Comparison of ENCODE assay signal across 9 mouse cellular contexts in genomic region chr8:94172809-94173732, GRCm38 (mm10). TPM values are rescaled to one million over a fixed set of nuclear protein-coding genes. Genes with fewer than 3 reads are reported as not detected.
DNase-seq lines count a peak whose midpoint lies in the region; ATAC-seq and TF ChIP-seq lines count a peak whose summit lies in the region.
"Had no signal": no experiment of that assay in that cellular context is flagged by ENCODE, and none has a peak within 500 bp of the region (broad histone marks: within the 10 kb centered on the region; RNA-seq: fewer than 3 reads in every experiment).

No protein-coding gene starts in this region.

- ATAC-seq in embryonic facial prominence, embryonic 15.5 days (ENCODE audit: insufficient number of reproducible peaks, low FRiP score, low TSS enrichment, low read depth): no peak
- ATAC-seq in midbrain, embryonic 16.5 days: peak; percentile 22; the same call in 1 of the 2 replicates

- TF ChIP-seq CTCF in ES-Bruce4 (IDR thresholded peaks at IDR 0.05; ENCODE audit: low read depth, low read length): no peak

- no peaks in the 10 kb centered on the region for H3K36me3 ChIP-seq in heart, embryonic 10.5 days
- H3K36me3 ChIP-seq in ES-Bruce4 (ENCODE audit: control insufficient read depth, insufficient read depth, low read length, poor library complexity, severe bottlenecking): peaks cover 5% of the 10 kb centered on the region; the same call in 1 of the 2 replicates
- no peaks in the 10 kb centered on the region for H3K36me3 ChIP-seq in embryonic facial prominence, embryonic 15.5 days
- no peaks in the 10 kb centered on the region for H3K36me3 ChIP-seq in midbrain, embryonic 16.5 days (ENCODE audit: control insufficient read depth, insufficient read depth, low read length)

- peak; percentile 79 for DNase-seq in heart, embryonic 10.5 days (ENCODE audit: low spot score)
- DNase-seq in heart, postnatal 25 days (ENCODE audit: low spot score): no peak
- DNase-seq in kidney, postnatal 14 days: peak; percentile 30
- no peak for DNase-seq in cerebellum, adult 9-10 months
- no peak for DNase-seq in adipocyte (ENCODE audit: low spot score)

- intact Hi-C loops in heart, postnatal 25 days (cut with DNase I): no loop called here

- H3K4me1 ChIP-seq in heart, embryonic 10.5 days: peaks cover 22% of the 10 kb centered on the region
- H3K4me1 ChIP-seq in ES-Bruce4 (ENCODE audit: control insufficient read depth, insufficient read depth, low read length): peaks cover 1% of the 10 kb centered on the region
- H3K4me1 ChIP-seq in embryonic facial prominence, embryonic 15.5 days: peaks cover 25% of the 10 kb centered on the region
- H3K4me1 ChIP-seq in midbrain, embryonic 16.5 days (ENCODE audit: control insufficient read depth, insufficient read depth, low read length): peaks cover 19% of the 10 kb centered on the region

- H3K4me3 ChIP-seq in heart, embryonic 10.5 days: peak overlapping the region; percentile 61
- peak overlapping the region; percentile 89 for H3K4me3 ChIP-seq in ES-Bruce4 (ENCODE audit: low read depth, low read length)
- peak overlapping the region; percentile 49 for H3K4me3 ChIP-seq in embryonic facial prominence, embryonic 15.5 days (replicated peaks)
- peak overlapping the region; percentile 49 for H3K4me3 ChIP-seq in midbrain, embryonic 16.5 days (ENCODE audit: low read depth, low read length)

- WGBS in heart, embryonic 10.5 days: 2% methylated on average over 39 of the region's 39 CpGs
- 2% methylated on average over 39 of the region's 39 CpGs for WGBS in embryonic facial prominence, embryonic 15.5 days
- WGBS in midbrain, embryonic 16.5 days: 2% methylated on average over 39 of the region's 39 CpGs

- H3K9me3 ChIP-seq in heart, embryonic 10.5 days: no peaks in the 10 kb centered on the region
- H3K9me3 ChIP-seq in ES-Bruce4 (replicated peaks; ENCODE audit: control insufficient read depth, insufficient read depth, low read length, poor library complexity, severe bottlenecking): no peaks in the 10 kb centered on the region
- H3K9me3 ChIP-seq in embryonic facial prominence, embryonic 15.5 days (replicated peaks): no peaks in the 10 kb centered on the region
- no peaks in the 10 kb centered on the region for H3K9me3 ChIP-seq in midbrain, embryonic 16.5 days (replicated peaks; ENCODE audit: control insufficient read depth, low read length, poor library complexity, severe bottlenecking)

- TF ChIP-seq POLR2A in ES-Bruce4 (IDR thresholded peaks at IDR 0.05; ENCODE audit: insufficient read depth, low read length): no peak

- TF ChIP-seq EP300 in ES-Bruce4 (IDR thresholded peaks at IDR 0.05; ENCODE audit: insufficient read depth, low read depth, low read length): no peak

- peak overlapping the region; percentile 73 for H3K27ac ChIP-seq in heart, embryonic 10.5 days
- peak overlapping the region; percentile 89 for H3K27ac ChIP-seq in ES-Bruce4 (ENCODE audit: insufficient read depth, low read length)
- peak overlapping the region; percentile 45 for H3K27ac ChIP-seq in embryonic facial prominence, embryonic 15.5 days (replicated peaks)
- H3K27ac ChIP-seq in midbrain, embryonic 16.5 days (ENCODE audit: low read length): no peak overlapping the region

- H3K27me3 ChIP-seq in heart, embryonic 10.5 days (ENCODE audit: insufficient read depth, poor library complexity, severe bottlenecking): peaks cover 96% of the 10 kb centered on the region
- H3K27me3 ChIP-seq in ES-Bruce4 (ENCODE audit: control insufficient read depth, insufficient read depth, low read length, poor library complexity, severe bottlenecking): no peaks in the 10 kb centered on the region
- H3K27me3 ChIP-seq in embryonic facial prominence, embryonic 15.5 days: peaks cover 70% of the 10 kb centered on the region
- peaks cover 58% of the 10 kb centered on the region for H3K27me3 ChIP-seq in midbrain, embryonic 16.5 days (ENCODE audit: control insufficient read depth, insufficient read depth, low read depth, low read length)

- peak overlapping the region; percentile 93 for H3K4me2 ChIP-seq in embryonic facial prominence, embryonic 15.5 days (replicated peaks)
- peak overlapping the region; percentile 95 for H3K4me2 ChIP-seq in midbrain, embryonic 16.5 days (ENCODE audit: low read length)

- peak overlapping the region; percentile 92 for H3K9ac ChIP-seq in ES-Bruce4 (ENCODE audit: low read depth, poor library complexity, severe bottlenecking)
- 0 out of 2 replicates have a peak overlapping the region, but pooled peaks have one; percentile 2 for H3K9ac ChIP-seq in embryonic facial prominence, embryonic 15.5 days
- peak overlapping the region; percentile 64; the same call in 1 of the 2 replicates for H3K9ac ChIP-seq in midbrain, embryonic 16.5 days (ENCODE audit: low read depth, low read length)

RNA-seq across cellular contexts. Expression of gene Mt2, which starts 0.6 kb away (rescaled TPM):
- 86.3 and 113 TPM in 2 replicates for polyA plus RNA-seq in heart, embryonic 10.5 days (2016; fragmentation: Nextera tagmentation; extraction: Ambion mirVana)
- total RNA-seq in heart, postnatal 25 days (2021): 100 to 1,000 TPM in 1 of 2 experiments, 10 to 100 TPM in 1; 47.6 to 115 TPM
- polyA plus RNA-seq in ES-Bruce4 (2011; ENCODE audit: insufficient read depth, insufficient read length, low read depth, missing spikeins): 1,296 and 1,384 TPM in 2 replicates
- 83.3 and 95.7 TPM in 2 replicates for polyA plus RNA-seq in embryonic facial prominence, embryonic 15.5 days (2015; fragmentation: Nextera tagmentation; extraction: Ambion mirVana)
- 11.5 and 17.9 TPM in 2 replicates for polyA plus RNA-seq in midbrain, embryonic 16.5 days (2015; fragmentation: Nextera tagmentation; extraction: Ambion mirVana)

RNA-seq across cellular contexts. Expression of gene Mt1, which starts 5.8 kb away (rescaled TPM):
- 361 and 393 TPM in 2 replicates for polyA plus RNA-seq in heart, embryonic 10.5 days (2016; fragmentation: Nextera tagmentation; extraction: Ambion mirVana)
- total RNA-seq in heart, postnatal 25 days (2021): 100 to 1,000 TPM; 270 to 370 TPM
- polyA plus RNA-seq in ES-Bruce4 (2011; ENCODE audit: insufficient read depth, insufficient read length, low read depth, missing spikeins): 867 and 876 TPM in 2 replicates
- 290 and 306 TPM in 2 replicates for polyA plus RNA-seq in embryonic facial prominence, embryonic 15.5 days (2015; fragmentation: Nextera tagmentation; extraction: Ambion mirVana)
- polyA plus RNA-seq in midbrain, embryonic 16.5 days (2015; fragmentation: Nextera tagmentation; extraction: Ambion mirVana): 51.8 and 86.0 TPM in 2 replicates

RNA-seq across cellular contexts. Expression of gene Mt3, which starts 20.7 kb away (rescaled TPM):
- 10.6 and 15.7 TPM in 2 replicates for polyA plus RNA-seq in heart, embryonic 10.5 days (2016; fragmentation: Nextera tagmentation; extraction: Ambion mirVana)
- 1 to 10 TPM; 3.2 to 5.6 TPM for total RNA-seq in heart, postnatal 25 days (2021)
- polyA plus RNA-seq in ES-Bruce4 (2011; ENCODE audit: insufficient read depth, insufficient read length, low read depth, missing spikeins): 3.9 and 5.4 TPM in 2 replicates
- polyA plus RNA-seq in embryonic facial prominence, embryonic 15.5 days (2015; fragmentation: Nextera tagmentation; extraction: Ambion mirVana): 8.2 and 8.5 TPM in 2 replicates
- polyA plus RNA-seq in midbrain, embryonic 16.5 days (2015; fragmentation: Nextera tagmentation; extraction: Ambion mirVana): 141 and 227 TPM in 2 replicates

RNA-seq across cellular contexts. Expression of gene Mt4, which starts 36.1 kb away (rescaled TPM):
- not detected in 2 replicates for polyA plus RNA-seq in heart, embryonic 10.5 days (2016; fragmentation: Nextera tagmentation; extraction: Ambion mirVana)
- total RNA-seq in heart, postnatal 25 days (2021): not detected
- polyA plus RNA-seq in ES-Bruce4 (2011; ENCODE audit: insufficient read depth, insufficient read length, low read depth, missing spikeins): 3.0 TPM in 1 of 2 replicates, not detected in the other
- 6.3 and 16.6 TPM in 2 replicates for polyA plus RNA-seq in embryonic facial prominence, embryonic 15.5 days (2015; fragmentation: Nextera tagmentation; extraction: Ambion mirVana)
- not detected in 2 replicates for polyA plus RNA-seq in midbrain, embryonic 16.5 days (2015; fragmentation: Nextera tagmentation; extraction: Ambion mirVana)
- total RNA-seq: left cerebral cortex, postnatal 10 days had no signal

RNA-seq across cellular contexts. Expression of gene Nup93, which starts 41.3 kb away (rescaled TPM):
- polyA plus RNA-seq in heart, embryonic 10.5 days (2016; fragmentation: Nextera tagmentation; extraction: Ambion mirVana): 98.2 and 118 TPM in 2 replicates
- total RNA-seq in heart, postnatal 25 days (2021): 10 to 100 TPM; 15.3 to 15.5 TPM
- 104 and 106 TPM in 2 replicates for polyA plus RNA-seq in ES-Bruce4 (2011; ENCODE audit: insufficient read depth, insufficient read length, low read depth, missing spikeins)
- 63.5 and 66.1 TPM in 2 replicates for polyA plus RNA-seq in embryonic facial prominence, embryonic 15.5 days (2015; fragmentation: Nextera tagmentation; extraction: Ambion mirVana)
- 58.6 and 59.1 TPM in 2 replicates for polyA plus RNA-seq in midbrain, embryonic 16.5 days (2015; fragmentation: Nextera tagmentation; extraction: Ambion mirVana)

Comparison
In these comparisons a context has a peak if more than half of its experiments do, and no peak if none do; other contexts are left out.
1. DNase-seq: peak in heart, embryonic 10.5 days (single experiment) and kidney, postnatal 14 days (single experiment); none in heart, postnatal 25 days (single experiment), cerebellum, adult 9-10 months (single experiment) and adipocyte (single experiment).
2. H3K9ac ChIP-seq: peak in every context shown above with its lines; median percentile 92 in ES-Bruce4; 64 in midbrain, embryonic 16.5 days; 2 in embryonic facial prominence, embryonic 15.5 days.
3. RNA of gene Mt2, which starts 0.6 kb away (polyA plus RNA-seq): 1,296 to 1,384 TPM in ES-Bruce4; 86.3 to 113 TPM in heart, embryonic 10.5 days, 83.3 to 95.7 TPM in embryonic facial prominence, embryonic 15.5 days and 11.5 to 17.9 TPM in midbrain, embryonic 16.5 days; every median in the first group is over 10 times any median in the second.
4. Peak in every context shown above with its lines, with median percentiles within 50 percentile points of each other: H3K4me3 ChIP-seq.